Mouse (Mus musculus): ENCODE results near the gene Nipsnap3a. TPM values are rescaled to one million over a fixed set of nuclear protein-coding genes. Genes with fewer than 3 reads are reported as not detected.

Gene Nipsnap3a
- polyA plus RNA-seq, 1 experiment from 2014 or later: not detected

- H3K4me2 ChIP-seq: no peak overlapping the region
- peaks cover 5% of the 10 kb centered on the region; the same call in 1 of the 2 replicates for H3K4me1 ChIP-seq
- H3K9me3 ChIP-seq: peaks cover 18% of the 10 kb centered on the region
- no peak overlapping the region for H3K27ac ChIP-seq (replicated peaks)
- H3K9ac ChIP-seq: no peak overlapping the region
- 89% methylated on average over 7 of the region's 7 CpGs for WGBS
- no peaks in the 10 kb centered on the region for H3K27me3 ChIP-seq (replicated peaks)
- no peak for ATAC-seq (ENCODE audit: extremely low read depth, insufficient number of reproducible peaks, low FRiP score, low TSS enrichment)
- H3K4me3 ChIP-seq: no peak overlapping the region
- peaks cover 45% of the 10 kb centered on the region for H3K36me3 ChIP-seq
Measured at GRCm38 (mm10) chr4:53014421-53014820, 25.3 kb downstream of the Nipsnap3a start.

- H3K4me3 ChIP-seq: no peak overlapping the region
Measured at GRCm38 (mm10) chr4:53015024-53015423, 26.0 kb downstream of the Nipsnap3a start.

GRCm38 (mm10) chr4:53018392-53018791 is 29.3 kb downstream of the Nipsnap3a start:
- peaks cover 18% of the 10 kb centered on the region for H3K9me3 ChIP-seq
- H3K4me2 ChIP-seq: no peak overlapping the region
- 81% methylated on average over 1 of the region's 1 CpGs for WGBS
- no peaks in the 10 kb centered on the region for H3K4me1 ChIP-seq
- no peak overlapping the region for H3K4me3 ChIP-seq
- H3K36me3 ChIP-seq: peaks cover 77% of the 10 kb centered on the region
- no peaks in the 10 kb centered on the region for H3K27me3 ChIP-seq (replicated peaks)
- no peak for ATAC-seq (ENCODE audit: extremely low read depth, insufficient number of reproducible peaks, low FRiP score, low TSS enrichment)
- no peak overlapping the region for H3K9ac ChIP-seq
- H3K27ac ChIP-seq (replicated peaks): no peak overlapping the region

More at GRCm38 (mm10) chr4:53015024-53015423, 26.0 kb downstream of the Nipsnap3a start:
- ATAC-seq (ENCODE audit: extremely low read depth, insufficient number of reproducible peaks, low FRiP score, low TSS enrichment): no peak
- no peak overlapping the region for H3K9ac ChIP-seq
- H3K4me1 ChIP-seq: peaks cover 5% of the 10 kb centered on the region; the same call in 1 of the 2 replicates
- H3K4me2 ChIP-seq: no peak overlapping the region
- H3K36me3 ChIP-seq: peaks cover 51% of the 10 kb centered on the region
- H3K27ac ChIP-seq (replicated peaks): no peak overlapping the region
- 89% methylated on average over 3 of the region's 3 CpGs for WGBS
- H3K27me3 ChIP-seq (replicated peaks): no peaks in the 10 kb centered on the region
- H3K9me3 ChIP-seq: peaks cover 18% of the 10 kb centered on the region

GRCm38 (mm10) chr4:53023189-53023925 is 34.3 kb downstream of the Nipsnap3a start:
- H3K9me3 ChIP-seq: peaks cover 4% of the 10 kb centered on the region; the same call in 1 of the 2 replicates
- H3K4me3 ChIP-seq: no peak overlapping the region
- H3K27ac ChIP-seq (replicated peaks): no peak overlapping the region
- no peaks in the 10 kb centered on the region for H3K27me3 ChIP-seq (replicated peaks)
- H3K4me1 ChIP-seq: no peaks in the 10 kb centered on the region
- no peak for ATAC-seq (ENCODE audit: extremely low read depth, insufficient number of reproducible peaks, low FRiP score, low TSS enrichment)
- 0 out of 2 replicates have a peak overlapping the region, but pooled peaks have one; percentile 18 for H3K4me2 ChIP-seq
- H3K9ac ChIP-seq: no peak overlapping the region
- WGBS: 72% methylated on average over 14 of the region's 14 CpGs
- peaks cover 64% of the 10 kb centered on the region for H3K36me3 ChIP-seq

- H3K9ac ChIP-seq: no peak overlapping the region
- no peak overlapping the region for H3K27ac ChIP-seq (replicated peaks)
- no peaks in the 10 kb centered on the region for H3K4me1 ChIP-seq
- WGBS: 78% methylated on average over 4 of the region's 4 CpGs
- H3K4me2 ChIP-seq: no peak overlapping the region
- no peaks in the 10 kb centered on the region for H3K27me3 ChIP-seq (replicated peaks)
- peaks cover 4% of the 10 kb centered on the region; the same call in 1 of the 2 replicates for H3K9me3 ChIP-seq
- H3K36me3 ChIP-seq: peaks cover 55% of the 10 kb centered on the region
- H3K4me3 ChIP-seq: no peak overlapping the region
- no peak for ATAC-seq (ENCODE audit: extremely low read depth, insufficient number of reproducible peaks, low FRiP score, low TSS enrichment)
Measured at GRCm38 (mm10) chr4:53024397-53024796, 35.3 kb downstream of the Nipsnap3a start.

GRCm38 (mm10) chr4:53027811-53028210 is 38.7 kb downstream of the Nipsnap3a start:
- ATAC-seq (ENCODE audit: extremely low read depth, insufficient number of reproducible peaks, low FRiP score, low TSS enrichment): no peak
- 58% methylated on average over 3 of the region's 3 CpGs for WGBS

GRCm38 (mm10) chr4:53030326-53030948 is 41.4 kb downstream of the Nipsnap3a start:
- WGBS: 49% methylated on average over 8 of the region's 8 CpGs
- Histone ChIP-seq H3K36me3 (peaks cover 34% of the 10 kb centered on the region), H3K9me3 (peaks cover 4% of the 10 kb centered on the region; the same call in 1 of the 2 replicates), H3K4me1 (no peaks in the 10 kb centered on the region), H3K9ac (no peak overlapping the region), H3K4me3 (no peak overlapping the region), H3K4me2 (no peak overlapping the region), H3K27me3 (replicated peaks) (no peaks in the 10 kb centered on the region), H3K27ac (replicated peaks) (no peak overlapping the region)
- ATAC-seq (ENCODE audit: extremely low read depth, insufficient number of reproducible peaks, low FRiP score, low TSS enrichment): no peak

More at GRCm38 (mm10) chr4:53027811-53028210, 38.7 kb downstream of the Nipsnap3a start:
- H3K36me3 ChIP-seq: peaks cover 32% of the 10 kb centered on the region
- no peaks in the 10 kb centered on the region for H3K4me1 ChIP-seq
- H3K9me3 ChIP-seq: peaks cover 4% of the 10 kb centered on the region; the same call in 1 of the 2 replicates
- H3K4me2 ChIP-seq: no peak overlapping the region
- H3K9ac ChIP-seq: no peak overlapping the region
- H3K4me3 ChIP-seq: no peak overlapping the region
- no peaks in the 10 kb centered on the region for H3K27me3 ChIP-seq (replicated peaks)
- no peak overlapping the region for H3K27ac ChIP-seq (replicated peaks)

- no peak overlapping the region for H3K27ac ChIP-seq (replicated peaks)
- no peaks in the 10 kb centered on the region for H3K27me3 ChIP-seq (replicated peaks)
- H3K4me1 ChIP-seq: peaks cover 5% of the 10 kb centered on the region
- ATAC-seq (ENCODE audit: extremely low read depth, insufficient number of reproducible peaks, low FRiP score, low TSS enrichment): no peak
- peaks cover 54% of the 10 kb centered on the region for H3K36me3 ChIP-seq
- no peak overlapping the region for H3K4me2 ChIP-seq
- H3K4me3 ChIP-seq: no peak overlapping the region
- 73% methylated on average over 8 of the region's 8 CpGs for WGBS
- no peak overlapping the region for H3K9ac ChIP-seq
- H3K9me3 ChIP-seq: no peaks in the 10 kb centered on the region
Measured at GRCm38 (mm10) chr4:53043819-53044218, 54.7 kb downstream of the Nipsnap3a start.

- Histone ChIP-seq H3K4me1 (peaks cover 5% of the 10 kb centered on the region), H3K4me2 (no peak overlapping the region), H3K9ac (no peak overlapping the region), H3K36me3 (peaks cover 63% of the 10 kb centered on the region), H3K27ac (replicated peaks) (no peak overlapping the region), H3K4me3 (no peak overlapping the region), H3K9me3 (no peaks in the 10 kb centered on the region), H3K27me3 (replicated peaks) (no peaks in the 10 kb centered on the region)
- WGBS: 83% methylated on average over 7 of the region's 7 CpGs
- no peak for ATAC-seq (ENCODE audit: extremely low read depth, insufficient number of reproducible peaks, low FRiP score, low TSS enrichment)
Measured at GRCm38 (mm10) chr4:53045807-53046206, 56.7 kb downstream of the Nipsnap3a start.

- Histone ChIP-seq H3K9me3 (no peaks in the 10 kb centered on the region), H3K36me3 (peaks cover 63% of the 10 kb centered on the region), H3K9ac (no peak overlapping the region), H3K27ac (replicated peaks) (no peak overlapping the region), H3K4me2 (no peak overlapping the region), H3K27me3 (replicated peaks) (no peaks in the 10 kb centered on the region), H3K4me1 (peaks cover 5% of the 10 kb centered on the region), H3K4me3 (no peak overlapping the region)
- no peak for ATAC-seq (ENCODE audit: extremely low read depth, insufficient number of reproducible peaks, low FRiP score, low TSS enrichment)
- WGBS: 56% methylated on average over 9 of the region's 9 CpGs
Measured at GRCm38 (mm10) chr4:53046238-53047022, 57.4 kb downstream of the Nipsnap3a start.
